Mouse (Mus musculus) heart, embryonic 16.5 days (tissue): Measurements from ENCODE around the gene Ankrd63. TPM values are rescaled to one million over a fixed set of nuclear protein-coding genes. Genes with fewer than 3 reads are reported as not detected.

Source experiments
- ATAC-seq: fragments of 200-750 bp; cut with Nextera tagmentation; replicated peaks from 2 replicates; pipeline ENCODE4 v1.8.0; 2017; ENCODE audit warnings: moderate number of reproducible peaks; ENCODE audit not compliant: insufficient read depth, low FRiP score; ENCODE audit errors: extremely low read depth
- H3K27ac ChIP-seq: fragments of 300-500 bp; sonication (generic); 2 replicates; pipeline ENCODE4 v1.5.1; 2014; ENCODE audit warnings: mild to moderate bottlenecking, low read length, control low read depth, moderate library complexity
- H3K27me3 ChIP-seq: fragments of 300-500 bp; sonication (generic); 2 replicates; pipeline ENCODE4 v1.6.1; 2014; ENCODE audit warnings: low read length, mixed read lengths; ENCODE audit not compliant: control insufficient read depth, insufficient read depth
- H3K36me3 ChIP-seq: fragments of 300-500 bp; sonication (generic); 2 replicates; pipeline ENCODE4 v1.6.1; 2014; ENCODE audit not compliant: control insufficient read depth, insufficient read depth
- H3K4me1 ChIP-seq: fragments of 300-500 bp; sonication (generic); 2 replicates; pipeline ENCODE4 v1.6.1; 2014; ENCODE audit warnings: low read length, mixed read lengths; ENCODE audit not compliant: control insufficient read depth, insufficient read depth
- H3K4me2 ChIP-seq: fragments of 300-500 bp; sonication (generic); 2 replicates; pipeline ENCODE4 v1.6.1; 2014; ENCODE audit warnings: low read depth, mild to moderate bottlenecking, control low read depth, low read length
- H3K4me3 ChIP-seq: fragments of 300-500 bp; sonication (generic); 2 replicates; pipeline ENCODE4 v1.5.1; 2014; ENCODE audit warnings: mild to moderate bottlenecking, control low read depth, low read length
- H3K9ac ChIP-seq: fragments of 300-500 bp; sonication (generic); 2 replicates; pipeline ENCODE4 v1.6.1; 2014; ENCODE audit warnings: low read length, control low read depth
- H3K9me3 ChIP-seq: fragments of 300-500 bp; sonication (generic); replicated peaks from 2 replicates; pipeline ENCODE4 v1.6.1; 2016; ENCODE audit warnings: low read length; ENCODE audit not compliant: control insufficient read depth
- WGBS: fragments of 180-500 bp; shearing (Covaris S2); extraction: QIAGEN DNeasy Blood & Tissue Kit; methylation state at CpG from one replicate; pipeline ENCODE4 v1.1.7; 2014; 5-methylcytosine and 5-hydroxymethylcytosine counted together
- polyA plus RNA-seq: library from polyadenylated mRNA; unstranded; fragments of >200 nt; fragmentation: Nextera tagmentation; extraction: Ambion mirVana; gene quantifications from 2 replicates; pipeline ENCODE4 v1.2.1, GENCODE M21; 2015

Gene Ankrd63
- polyA plus RNA-seq, 1 experiment from 2014 or later = 2.8 TPM

DNA sequence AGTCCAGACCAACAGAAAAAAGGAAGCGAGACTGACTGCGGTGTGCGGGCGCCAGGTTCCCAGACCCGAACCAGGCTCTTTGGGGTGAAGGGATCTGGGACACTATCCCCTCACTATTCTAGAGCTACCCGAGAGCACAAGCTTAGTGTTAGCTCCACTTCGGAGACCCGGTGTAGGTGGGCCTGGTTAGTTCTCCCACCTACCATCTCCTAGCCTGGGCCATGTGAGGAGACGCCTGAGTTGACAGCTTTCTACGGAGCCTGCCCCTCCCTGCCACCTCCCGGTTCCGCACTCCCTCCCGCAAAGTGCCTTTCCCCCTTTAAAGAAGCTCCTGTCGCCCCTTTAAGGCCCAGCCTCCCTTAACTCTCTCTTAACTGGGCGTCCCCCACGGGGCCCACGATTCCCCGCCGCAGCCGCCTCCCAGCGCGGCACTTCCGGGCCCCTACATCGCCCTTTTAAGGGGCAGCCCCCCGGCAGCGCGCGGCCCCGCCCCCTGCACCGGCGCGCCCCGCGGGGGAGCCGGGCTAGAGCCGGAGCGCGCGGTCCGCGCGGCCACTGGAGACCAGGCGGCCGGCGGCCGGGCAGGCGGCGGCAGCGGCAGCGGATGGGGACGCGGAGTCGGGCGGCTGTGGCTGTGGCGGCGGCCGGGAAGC is 41.6 kb upstream of the Ankrd63 start, which contains the start of gene Inafm2:
Gene Inafm2 (plus strand): TSS at position 527 of the 653 bp plus-strand sequence.
- H3K27ac ChIP-seq = peak within 1 kb of the TSS; percentile 87
- WGBS = under 1% methylated on average over 53 of the region's 57 CpGs
- ATAC-seq = peak; percentile 85
- H3K9me3 ChIP-seq = no peaks in the 10 kb centered on the region
- peaks cover 39% of the 10 kb centered on the region for H3K4me1 ChIP-seq
- peak within 1 kb of the TSS; percentile 97 for H3K9ac ChIP-seq
- H3K36me3 ChIP-seq = peaks cover 3% of the 10 kb centered on the region
- H3K27me3 ChIP-seq = peaks cover 2% of the 10 kb centered on the region; the same call in 1 of the 2 replicates
- peak within 1 kb of the TSS; percentile 82 for H3K4me3 ChIP-seq
- H3K4me2 ChIP-seq = peak within 1 kb of the TSS; percentile 93

DNA sequence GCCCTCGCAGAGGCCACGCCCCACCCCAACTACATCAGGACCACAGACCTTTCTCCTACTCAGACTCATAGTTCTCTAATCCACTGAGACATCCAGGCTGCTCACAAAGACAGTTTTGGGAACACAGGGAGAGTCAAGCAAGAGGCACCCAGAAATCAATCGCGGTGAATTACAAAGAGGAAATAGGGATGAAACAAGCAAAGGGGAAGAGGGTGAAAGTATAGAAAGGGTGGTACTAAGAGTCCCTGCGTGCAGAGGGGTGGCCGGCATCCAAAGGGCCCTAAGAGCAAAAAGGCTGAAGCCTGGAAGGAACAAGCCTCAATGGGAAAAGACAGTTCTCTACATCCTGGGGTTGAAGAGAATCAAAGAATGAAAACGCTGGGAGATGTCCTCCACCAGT is 40.9 kb upstream of the Ankrd63 start:
- Histone ChIP-seq H3K36me3 (peaks cover 3% of the 10 kb centered on the region), H3K4me2 (peak overlapping the region; percentile 93), H3K9me3 (no peaks in the 10 kb centered on the region), H3K27me3 (peaks cover 2% of the 10 kb centered on the region; the same call in 1 of the 2 replicates), H3K4me3 (peak overlapping the region; percentile 82), H3K9ac (no peak overlapping the region), H3K4me1 (peaks cover 32% of the 10 kb centered on the region), H3K27ac (no peak overlapping the region)
- ATAC-seq = no peak
- WGBS = 26% methylated on average over 7 of the region's 7 CpGs

DNA sequence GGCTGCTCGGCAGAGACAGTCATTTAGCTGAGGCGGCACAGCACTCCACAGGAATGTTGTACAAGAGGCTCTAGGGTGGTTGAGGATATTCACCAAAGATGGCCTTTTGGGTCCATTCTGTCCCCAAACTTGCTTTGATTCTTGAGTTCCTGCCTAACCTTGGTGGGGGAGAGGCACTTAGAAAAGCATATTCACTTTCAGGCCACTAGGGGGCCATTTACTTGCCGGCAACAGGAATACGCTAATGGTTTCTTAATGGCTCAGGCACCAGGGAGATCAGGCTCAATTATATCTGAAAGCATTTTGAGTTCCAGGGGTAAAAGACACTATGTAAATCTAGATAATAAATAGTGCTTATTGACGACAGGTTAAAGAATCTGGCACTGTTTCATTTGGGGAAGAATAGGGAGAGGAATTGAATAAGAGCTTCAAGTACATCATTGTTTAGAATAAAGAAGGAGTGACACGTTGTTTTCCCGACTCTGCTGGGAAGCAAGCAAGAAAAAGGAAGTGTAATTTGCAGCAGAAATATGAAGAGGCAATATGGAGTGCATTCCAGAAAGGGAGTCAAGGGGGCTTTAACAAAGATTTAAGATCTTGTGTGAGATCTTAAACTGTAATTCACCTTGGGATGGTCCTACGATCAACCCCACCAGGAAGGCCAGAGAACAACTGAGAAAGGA is 39.6 kb upstream of the Ankrd63 start:
- Histone ChIP-seq H3K9me3 (no peaks in the 10 kb centered on the region), H3K9ac (no peak overlapping the region), H3K4me2 (no peak overlapping the region), H3K4me1 (peaks cover 21% of the 10 kb centered on the region), H3K4me3 (no peak overlapping the region), H3K27ac (no peak overlapping the region), H3K36me3 (no peaks in the 10 kb centered on the region), H3K27me3 (peaks cover 2% of the 10 kb centered on the region; the same call in 1 of the 2 replicates)
- 30% methylated on average over 8 of the region's 8 CpGs for WGBS
- no peak for ATAC-seq

DNA sequence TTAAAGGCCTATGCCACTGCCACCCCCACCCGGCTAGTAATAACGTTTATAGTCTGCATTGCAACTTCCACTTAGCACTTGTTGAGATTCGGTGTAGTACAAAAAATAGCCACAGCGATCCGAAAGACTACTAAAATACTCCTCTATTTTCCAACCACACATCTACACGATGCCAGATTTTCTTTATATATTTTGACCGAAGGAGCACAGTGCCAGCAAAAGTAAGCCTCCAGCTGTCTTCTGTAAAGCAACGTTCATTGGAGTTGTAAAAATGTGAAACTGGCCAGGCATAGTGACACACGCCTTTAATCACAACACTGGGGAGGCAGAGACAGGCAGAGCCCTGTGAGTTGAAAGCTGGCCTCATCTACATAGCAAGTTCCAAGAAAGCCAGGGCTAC is 37.4 kb upstream of the Ankrd63 start:
- Histone ChIP-seq H3K4me3 (no peak overlapping the region), H3K9ac (no peak overlapping the region), H3K4me1 (peaks cover 6% of the 10 kb centered on the region), H3K27me3 (peaks cover 2% of the 10 kb centered on the region; the same call in 1 of the 2 replicates), H3K4me2 (no peak overlapping the region), H3K9me3 (no peaks in the 10 kb centered on the region), H3K36me3 (no peaks in the 10 kb centered on the region), H3K27ac (no peak overlapping the region)
- WGBS = 62% methylated on average over 9 of the region's 9 CpGs
- no peak for ATAC-seq

DNA sequence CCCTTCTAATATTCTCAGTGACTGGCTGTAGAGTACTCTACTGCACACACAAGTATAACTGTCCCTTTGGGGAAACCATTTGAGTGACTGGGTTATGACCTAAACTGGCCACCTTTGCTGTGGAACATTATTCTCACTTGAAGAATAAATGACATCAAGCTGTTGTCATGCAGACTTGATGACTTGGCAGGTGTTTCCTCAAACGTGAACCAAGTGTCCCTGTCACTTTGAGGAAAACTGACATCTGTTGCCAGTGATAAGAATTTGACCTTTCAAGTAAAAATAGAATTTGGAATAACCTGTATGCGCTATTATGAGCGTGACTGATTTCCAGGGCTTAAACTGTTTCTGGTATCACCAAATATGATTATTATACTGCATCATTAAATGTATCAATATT is 36.6 kb upstream of the Ankrd63 start:
- no peaks in the 10 kb centered on the region for H3K36me3 ChIP-seq
- H3K9ac ChIP-seq = no peak overlapping the region
- H3K4me1 ChIP-seq = peaks cover 6% of the 10 kb centered on the region
- no peak overlapping the region for H3K27ac ChIP-seq
- H3K27me3 ChIP-seq = peaks cover 2% of the 10 kb centered on the region; the same call in 1 of the 2 replicates
- H3K4me2 ChIP-seq = no peak overlapping the region
- H3K4me3 ChIP-seq = no peak overlapping the region
- H3K9me3 ChIP-seq = no peaks in the 10 kb centered on the region
- WGBS = 47% methylated on average over 3 of the region's 3 CpGs
- ATAC-seq = no peak

DNA sequence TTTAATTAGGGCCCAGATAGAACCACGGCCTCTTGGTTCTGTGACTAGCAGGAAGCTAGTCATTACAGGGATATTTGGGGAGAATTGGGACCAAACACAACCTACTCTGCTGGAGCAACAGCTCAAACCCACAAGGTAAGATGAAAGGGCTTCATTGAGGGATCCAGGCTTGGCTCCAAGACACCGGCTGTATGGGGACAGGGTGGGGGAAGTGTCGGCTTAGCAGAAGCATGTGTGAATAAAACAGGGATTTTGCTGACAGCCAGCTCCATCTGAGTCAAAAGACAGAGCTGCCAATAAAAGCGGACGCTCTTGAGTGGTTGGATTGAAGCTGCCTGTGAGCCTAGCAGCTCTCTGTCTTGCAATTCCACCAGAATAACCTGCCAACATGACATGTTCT is 29.6 kb upstream of the Ankrd63 start:
- Histone ChIP-seq H3K4me1 (peaks cover 22% of the 10 kb centered on the region), H3K4me2 (no peak overlapping the region), H3K9ac (no peak overlapping the region), H3K27me3 (peaks cover 2% of the 10 kb centered on the region; the same call in 1 of the 2 replicates), H3K27ac (no peak overlapping the region), H3K4me3 (no peak overlapping the region), H3K9me3 (no peaks in the 10 kb centered on the region), H3K36me3 (no peaks in the 10 kb centered on the region)
- WGBS = 43% methylated on average over 5 of the region's 5 CpGs
- no peak for ATAC-seq

DNA sequence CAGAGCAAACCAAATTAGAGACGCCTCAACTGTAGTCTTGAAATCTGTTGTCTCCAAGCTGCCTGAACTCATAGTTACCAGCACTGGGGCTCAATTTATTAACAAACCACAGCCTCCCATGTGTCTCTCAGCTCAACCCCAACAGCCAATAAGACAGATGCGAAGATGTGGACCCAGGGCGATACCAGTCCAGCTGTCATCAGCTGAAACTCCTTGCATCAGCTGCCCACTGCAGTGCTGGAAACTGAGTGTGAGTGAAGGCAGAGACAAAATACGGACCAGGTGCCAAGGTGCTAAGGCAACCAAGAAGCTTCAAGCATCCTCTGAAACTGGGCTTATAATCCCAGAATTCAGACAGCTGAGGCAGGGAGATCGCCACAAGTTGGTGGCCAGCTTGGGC is 28.2 kb upstream of the Ankrd63 start:
- no peak overlapping the region for H3K4me2 ChIP-seq
- no peak overlapping the region for H3K4me3 ChIP-seq
- H3K27ac ChIP-seq = no peak overlapping the region
- H3K27me3 ChIP-seq = peaks cover 2% of the 10 kb centered on the region; the same call in 1 of the 2 replicates
- no peak overlapping the region for H3K9ac ChIP-seq
- no peak for ATAC-seq
- peaks cover 28% of the 10 kb centered on the region for H3K4me1 ChIP-seq
- WGBS = 74% methylated on average over 5 of the region's 5 CpGs
- no peaks in the 10 kb centered on the region for H3K36me3 ChIP-seq
- no peaks in the 10 kb centered on the region for H3K9me3 ChIP-seq

DNA sequence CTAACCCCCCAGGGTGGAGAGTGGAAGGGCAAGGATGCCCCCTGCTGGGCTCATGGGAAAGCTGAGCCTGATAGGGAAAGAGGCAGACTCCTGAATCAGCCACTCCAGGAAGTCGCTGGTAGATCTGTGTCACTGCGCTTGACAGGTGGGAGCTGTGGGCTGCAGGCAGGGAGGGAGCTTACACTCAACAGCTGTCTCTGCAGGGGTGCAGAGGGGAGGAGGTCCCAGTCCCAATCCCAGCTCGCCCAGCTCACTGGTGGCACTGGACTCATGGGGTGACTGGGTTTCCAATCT is 26.8 kb upstream of the Ankrd63 start:
- WGBS = 4% methylated on average over 3 of the region's 3 CpGs
- Histone ChIP-seq H3K9me3 (no peaks in the 10 kb centered on the region), H3K4me2 (no peak overlapping the region), H3K4me1 (peaks cover 28% of the 10 kb centered on the region), H3K9ac (no peak overlapping the region), H3K36me3 (no peaks in the 10 kb centered on the region), H3K4me3 (no peak overlapping the region), H3K27me3 (peaks cover 2% of the 10 kb centered on the region; the same call in 1 of the 2 replicates), H3K27ac (no peak overlapping the region)
- peak; percentile 58 for ATAC-seq

DNA sequence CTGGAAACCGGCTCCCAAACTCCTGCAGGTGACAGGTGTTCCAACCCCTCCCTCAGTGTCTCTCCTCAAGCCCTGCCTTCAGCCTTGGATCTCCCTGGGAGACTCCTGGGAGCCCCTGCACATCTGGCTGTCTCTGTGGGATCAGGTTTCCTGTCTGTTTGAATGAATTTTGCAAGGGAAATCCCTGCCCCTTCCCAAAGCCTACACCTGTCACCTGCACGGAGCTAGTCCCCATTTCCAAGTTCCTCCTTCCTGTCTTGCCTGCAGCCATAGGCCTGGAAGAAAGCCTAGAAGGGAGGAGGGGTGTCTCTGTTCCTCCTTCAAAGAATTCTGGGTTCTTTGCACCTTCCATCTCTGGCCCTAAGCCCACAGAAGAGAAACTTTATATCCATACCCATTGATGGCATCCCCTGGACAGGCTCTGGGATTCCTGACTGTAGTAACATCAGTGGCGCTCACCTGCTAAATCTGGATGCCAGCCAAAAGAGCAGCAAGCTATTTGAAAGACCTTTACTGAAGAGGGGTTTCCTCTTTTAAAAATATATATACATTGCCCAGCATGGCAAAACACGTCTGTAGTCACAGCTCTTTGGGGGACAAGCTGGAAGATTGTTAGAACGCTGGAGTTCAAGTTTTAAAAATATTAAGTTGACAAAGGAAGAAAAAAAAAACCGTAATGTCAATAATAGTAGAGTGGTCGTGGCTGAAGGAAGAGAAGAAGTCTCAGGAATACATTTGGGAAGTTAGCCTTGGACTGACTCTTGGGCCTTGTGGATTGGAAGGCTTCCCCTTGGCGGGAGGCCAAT is 26.3 kb upstream of the Ankrd63 start:
- Histone ChIP-seq H3K4me2 (no peak overlapping the region), H3K27me3 (peaks cover 2% of the 10 kb centered on the region; the same call in 1 of the 2 replicates), H3K9ac (no peak overlapping the region), H3K27ac (no peak overlapping the region), H3K4me1 (peaks cover 28% of the 10 kb centered on the region), H3K4me3 (no peak overlapping the region), H3K36me3 (no peaks in the 10 kb centered on the region), H3K9me3 (no peaks in the 10 kb centered on the region)
- ATAC-seq = no peak
- WGBS = 32% methylated on average over 8 of the region's 8 CpGs
